Mouse (Mus musculus): Measurements from ENCODE around the gene Mrpl20.
A peak's percentile ranks its signal among the peaks of the same experiment; 100 is the strongest.

Mrpl20 gene

DNA sequence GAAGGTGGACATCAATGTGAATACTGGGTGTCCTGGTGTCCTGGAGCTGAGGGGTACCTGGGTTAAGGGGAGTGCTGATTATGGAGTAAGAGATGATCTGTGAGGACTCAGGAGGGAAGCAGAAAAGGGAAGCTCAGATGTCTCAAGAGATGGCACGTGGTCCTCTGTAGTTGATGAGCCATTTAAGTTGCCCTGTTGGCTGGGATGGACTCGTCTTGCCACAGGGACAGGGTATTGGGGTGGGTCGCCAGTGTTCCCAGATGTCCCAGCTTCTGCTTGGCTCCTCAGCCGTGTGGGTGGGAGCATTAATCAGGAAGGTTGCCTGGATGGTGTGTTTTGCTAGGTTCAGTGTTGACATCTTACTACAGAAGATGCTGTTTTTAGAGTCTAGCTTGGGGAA lies 30.6 kb downstream of the Mrpl20 start:
- DNase-seq, result no peak

DNA sequence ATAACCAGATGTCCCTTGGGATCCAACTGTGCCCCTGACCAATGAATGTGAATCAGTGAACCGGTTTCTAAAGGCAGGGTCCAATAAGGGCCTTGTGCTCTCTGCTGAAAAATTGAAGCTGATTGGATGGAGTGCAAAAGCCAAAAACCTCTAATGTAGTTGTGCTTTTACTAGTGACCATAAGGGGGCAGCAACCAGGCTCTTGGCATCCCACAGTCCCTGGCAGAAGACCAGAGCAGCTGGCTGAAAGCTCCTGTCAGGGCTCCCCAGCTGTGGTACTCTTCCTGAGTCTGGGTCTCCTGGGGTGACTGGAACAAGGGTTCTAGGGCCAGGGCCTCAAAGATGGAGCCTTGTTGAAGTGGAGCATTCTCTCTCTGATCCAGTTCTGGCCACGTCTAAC lies 31.2 kb downstream of the Mrpl20 start:
- no peak for DNase-seq

DNA sequence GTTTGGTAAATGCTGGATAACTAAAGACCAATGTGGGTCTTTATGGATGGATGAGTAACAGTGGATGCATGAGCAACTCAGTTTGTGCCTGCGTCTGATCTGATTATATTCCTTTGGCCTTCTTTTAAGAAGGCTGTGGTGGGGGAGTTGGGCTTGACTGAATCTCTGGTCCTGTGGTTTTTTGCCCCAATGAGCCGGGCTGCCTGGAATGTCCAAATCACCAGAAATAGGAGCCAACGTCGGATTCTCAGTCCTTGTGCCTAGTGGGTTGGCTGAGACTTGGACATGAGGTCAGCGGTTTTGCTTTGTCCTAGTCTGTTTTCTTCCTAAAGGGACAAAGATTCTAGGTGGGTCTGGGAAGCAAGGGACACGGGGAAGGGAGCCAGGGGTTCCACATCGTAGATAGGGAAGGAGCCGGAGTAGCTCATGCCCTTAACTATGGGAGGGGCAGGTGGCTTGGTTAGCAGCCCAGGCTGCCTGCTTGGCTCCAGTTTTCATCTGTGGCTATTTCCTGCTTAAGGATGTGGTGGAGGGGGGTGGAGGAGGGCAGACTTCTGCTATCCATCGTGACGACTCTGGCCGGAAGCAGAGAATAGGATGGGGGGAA lies 34.8 kb downstream of the Mrpl20 start:
- no peak for DNase-seq

DNA sequence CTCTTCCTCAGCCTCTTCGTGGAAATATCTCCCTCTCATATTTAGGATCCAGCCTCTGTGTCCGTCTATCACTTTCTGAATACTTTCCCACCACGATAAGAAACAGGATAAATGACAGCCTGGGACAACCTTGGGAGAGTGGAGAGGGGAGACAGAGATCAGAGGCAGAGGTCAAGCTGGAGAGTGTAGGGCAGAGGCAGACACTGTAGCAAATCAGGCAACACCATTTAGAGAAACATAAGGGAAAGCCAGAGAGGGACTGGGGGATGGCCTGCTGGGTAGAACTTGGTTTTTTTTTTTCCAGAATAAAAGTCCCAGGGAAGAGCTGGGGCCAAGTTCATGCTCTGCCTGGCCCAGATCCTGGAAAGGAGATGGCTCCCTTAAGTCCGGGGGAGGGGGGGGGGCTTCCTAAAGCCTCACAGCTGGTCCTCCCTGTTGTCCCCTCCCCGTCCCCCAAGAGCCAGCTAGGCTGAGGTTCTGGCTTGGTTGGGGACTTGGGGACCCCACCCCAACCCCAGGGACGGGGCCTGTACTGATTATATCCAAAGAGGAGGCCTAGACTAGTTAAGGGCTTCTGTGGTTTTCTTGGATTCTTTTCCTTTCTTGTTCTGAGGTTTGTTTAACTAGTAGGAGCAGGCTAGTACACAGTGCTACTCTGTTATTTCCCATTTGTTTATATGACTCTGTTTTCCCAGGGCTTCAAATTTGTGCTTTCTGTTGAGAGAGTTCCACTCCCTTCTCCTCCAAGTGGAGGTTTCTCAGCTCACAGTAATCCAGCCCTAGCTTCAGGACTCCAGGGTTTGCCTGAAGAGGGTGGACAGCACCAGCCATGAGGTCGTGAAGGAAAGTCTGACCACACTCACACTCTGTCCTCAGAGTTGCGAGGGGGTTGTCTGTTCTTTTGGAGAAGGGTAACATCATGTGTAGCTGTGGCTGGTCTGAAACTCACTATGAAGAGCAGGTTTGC lies 35.8 kb downstream of the Mrpl20 start:
- no peak for DNase-seq

DNA sequence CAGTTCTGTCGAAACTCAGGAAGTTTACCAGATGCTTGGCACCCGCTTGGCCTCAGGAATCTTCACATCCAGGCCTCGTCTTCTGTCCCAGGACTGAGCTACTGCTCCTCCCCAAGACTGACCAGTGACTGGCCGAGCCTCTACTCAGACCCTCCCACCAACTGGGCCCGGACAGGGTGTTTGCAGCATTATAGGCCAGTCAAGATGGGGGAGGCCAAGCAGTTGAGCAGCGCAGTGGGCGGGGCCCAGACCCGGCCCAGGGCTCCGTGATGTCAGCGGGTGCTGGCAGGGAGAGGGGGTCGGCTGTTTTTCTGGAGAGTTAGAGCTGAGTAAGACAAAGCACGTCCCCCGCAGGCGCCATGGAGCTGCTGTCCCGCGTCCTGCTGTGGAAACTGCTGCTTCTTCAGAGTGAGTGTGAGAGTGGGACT lies 36.8 kb downstream of the Mrpl20 start, which contains the start of gene Mxra8:
Gene Mxra8, plus strand, starts transcription at position 198 of the 428 bp plus-strand sequence.
- DNase-seq, result no peak

DNA sequence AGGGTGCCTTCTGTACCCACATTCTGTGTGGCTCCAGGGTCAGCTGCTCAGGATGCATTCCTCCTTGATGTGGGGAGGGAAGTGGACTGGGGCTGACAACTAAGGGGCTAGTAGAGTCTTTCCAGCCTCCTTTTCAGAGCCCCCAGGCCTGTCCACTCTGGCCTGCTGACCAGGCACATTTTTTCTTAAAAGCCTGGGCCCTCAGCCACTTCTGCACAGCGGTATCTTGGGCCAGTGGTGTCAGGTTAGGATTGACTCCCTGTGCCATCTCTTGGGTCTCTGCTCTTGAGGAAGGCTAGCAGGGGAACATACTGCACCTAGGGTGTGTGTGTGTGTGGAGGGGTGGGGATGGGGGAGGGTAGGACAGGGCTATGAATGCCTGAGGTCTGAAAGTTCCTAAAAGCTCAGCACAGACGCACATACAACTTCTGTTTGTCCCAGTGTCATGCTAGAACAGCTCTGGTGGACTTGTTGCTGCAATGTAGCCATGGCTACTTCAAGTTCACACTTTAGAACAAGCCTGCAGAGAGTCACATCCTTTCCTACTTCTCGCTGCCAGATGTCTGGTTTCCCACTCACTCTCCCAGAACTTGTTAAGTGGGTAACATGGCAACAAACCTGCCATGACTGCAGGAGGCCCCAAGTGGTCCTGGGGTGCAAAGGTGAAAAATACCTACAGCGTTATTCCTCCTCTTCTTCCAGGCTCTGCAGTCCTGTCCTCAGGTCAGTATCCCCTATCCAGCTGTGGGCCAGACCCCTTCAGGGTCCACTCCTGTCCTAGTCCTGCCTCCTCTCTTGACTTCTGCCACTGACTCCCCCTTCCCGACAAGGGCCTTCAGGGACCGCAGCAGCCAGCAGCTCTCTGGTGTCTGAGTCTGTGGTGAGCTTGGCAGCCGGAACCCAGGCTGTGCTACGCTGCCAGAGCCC lies 37.7 kb downstream of the Mrpl20 start:
- DNase-seq, result peak; percentile 5

DNA sequence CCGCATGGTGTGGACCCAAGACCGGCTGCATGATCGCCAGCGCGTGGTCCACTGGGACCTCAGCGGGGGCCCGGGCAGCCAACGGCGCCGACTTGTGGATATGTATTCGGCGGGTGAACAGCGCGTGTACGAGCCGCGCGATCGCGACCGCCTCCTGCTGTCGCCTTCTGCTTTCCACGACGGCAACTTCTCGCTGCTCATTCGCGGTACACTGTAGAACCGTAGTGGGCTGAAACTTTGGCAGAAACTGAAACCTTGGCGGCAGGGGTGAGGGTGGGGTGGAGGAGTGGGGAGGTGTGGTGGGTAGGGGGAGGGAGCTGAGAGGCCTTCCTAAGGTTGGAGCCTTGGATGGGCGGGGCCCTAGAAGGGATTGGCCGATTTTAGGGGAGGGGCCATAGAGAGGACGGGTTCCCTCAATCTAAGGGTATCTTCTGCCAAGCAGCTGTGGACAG lies 38.4 kb downstream of the Mrpl20 start:
- DNase-seq, result peak; percentile 34

DNA sequence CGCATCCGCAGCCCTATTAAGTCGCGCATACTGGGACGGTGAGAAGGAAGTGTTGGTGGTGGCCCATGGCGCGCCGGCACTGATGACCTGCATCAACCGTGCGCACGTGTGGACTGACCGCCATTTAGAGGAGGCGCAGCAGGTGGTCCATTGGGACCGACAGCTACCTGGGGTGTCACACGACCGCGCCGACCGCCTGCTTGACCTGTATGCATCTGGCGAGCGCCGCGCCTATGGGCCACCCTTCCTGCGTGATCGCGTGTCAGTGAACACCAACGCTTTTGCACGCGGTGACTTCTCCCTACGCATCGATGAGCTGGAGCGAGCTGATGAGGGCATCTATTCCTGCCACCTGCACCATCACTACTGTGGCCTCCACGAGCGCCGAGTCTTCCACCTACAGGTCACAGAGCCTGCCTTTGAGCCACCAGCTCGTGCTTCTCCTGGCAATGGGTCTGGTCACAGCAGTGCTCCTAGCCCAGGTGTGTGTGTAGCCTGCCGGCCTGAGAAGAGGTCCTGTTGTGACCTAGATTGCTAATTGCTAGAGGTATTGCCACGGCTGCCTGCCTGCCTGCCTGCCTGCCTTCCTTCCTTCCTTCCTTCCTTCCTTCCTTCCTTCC lies 39.1 kb downstream of the Mrpl20 start:
- peak; percentile 46 for DNase-seq

DNA sequence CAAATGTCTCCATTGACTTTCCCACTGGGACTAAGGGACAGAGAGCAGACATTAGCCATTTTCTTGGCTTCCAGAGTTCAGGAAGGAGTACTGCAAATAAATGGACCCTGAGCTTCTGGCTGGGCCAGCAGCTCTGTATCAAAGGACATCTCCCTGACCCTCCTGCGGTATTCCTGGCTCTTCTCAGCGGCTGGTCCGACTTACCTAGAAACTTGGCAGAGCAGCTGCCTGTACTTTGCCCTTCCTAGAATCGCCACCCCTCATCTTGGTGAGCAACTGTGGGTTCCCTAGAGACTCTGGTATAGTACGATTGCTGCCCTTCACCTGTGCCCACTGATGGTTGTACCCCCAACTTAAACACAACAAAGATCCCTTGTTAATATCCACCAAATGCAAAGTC lies 40.6 kb downstream of the Mrpl20 start:
- no peak for DNase-seq

DNA sequence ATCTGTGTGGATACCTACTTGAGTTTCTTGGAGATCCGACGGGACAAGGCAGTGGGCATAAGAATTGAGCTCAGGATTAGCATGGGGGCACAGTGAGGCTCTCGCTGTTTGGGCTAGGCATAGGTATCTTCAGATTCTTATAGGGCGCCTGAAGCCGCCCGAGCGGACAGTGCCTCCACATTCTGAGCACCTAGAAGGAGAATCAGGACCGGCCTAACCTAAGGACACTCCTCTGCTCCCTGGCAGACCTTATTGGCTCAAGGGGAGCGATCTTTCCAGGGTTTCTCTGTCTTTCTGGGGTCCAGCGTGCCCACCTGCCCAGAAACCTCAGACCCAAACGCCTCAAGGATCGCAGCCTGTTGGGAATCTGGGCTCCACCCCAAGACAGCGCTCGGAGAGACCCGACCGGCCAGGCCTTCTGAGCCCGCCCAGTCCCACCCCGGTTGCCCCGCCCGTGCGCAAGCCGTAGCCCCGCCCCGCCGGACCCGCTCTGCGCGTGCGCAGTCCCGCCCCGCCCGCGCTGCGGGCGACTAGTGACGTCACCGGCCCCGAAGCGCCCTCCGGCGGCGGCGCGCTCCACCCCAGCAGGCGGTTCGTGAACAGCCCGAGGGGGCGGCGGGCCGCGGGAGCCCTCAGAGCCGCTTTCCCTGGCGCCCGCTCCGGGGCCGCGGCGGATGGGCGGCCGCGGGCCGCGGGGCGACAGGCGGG lies 44.3 kb downstream of the Mrpl20 start, which contains the start of gene Dvl1:
Gene Dvl1, plus strand, starts transcription at position 532 of the 708 bp plus-strand sequence.
- DNase-seq, result peak; percentile 93

DNA sequence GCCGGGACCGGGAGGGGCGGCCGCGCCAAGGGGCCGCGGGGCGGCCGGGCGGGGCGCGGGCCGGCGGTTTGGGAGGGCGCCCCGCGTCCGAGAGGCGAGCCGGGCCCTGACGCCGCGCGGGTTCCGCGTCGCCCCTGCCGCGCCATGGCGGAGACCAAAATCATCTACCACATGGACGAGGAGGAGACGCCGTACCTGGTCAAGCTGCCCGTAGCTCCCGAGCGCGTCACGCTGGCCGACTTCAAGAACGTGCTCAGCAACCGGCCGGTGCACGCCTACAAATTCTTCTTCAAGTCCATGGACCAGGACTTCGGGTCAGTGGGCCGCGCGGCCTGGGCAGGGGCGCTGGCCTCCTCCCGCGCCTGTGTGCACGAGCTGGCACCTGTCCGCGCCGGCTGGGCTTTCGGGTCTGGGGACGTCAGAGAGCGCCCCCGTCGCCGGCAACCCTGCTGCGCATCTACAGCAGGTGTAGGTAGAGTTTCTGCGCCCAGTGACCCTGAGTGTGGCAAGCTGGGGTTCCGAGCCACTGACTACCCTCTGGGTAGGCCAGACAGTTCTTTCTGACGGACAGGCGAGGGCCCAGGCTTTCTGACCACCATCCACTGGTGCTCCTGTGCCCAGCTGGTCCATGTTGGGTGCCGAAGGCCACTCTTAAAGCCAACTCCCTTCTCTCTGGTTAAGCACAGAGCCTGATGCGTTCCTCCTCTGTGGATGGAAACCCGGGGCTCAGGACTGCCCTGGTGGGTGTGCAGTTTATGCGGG lies 45.1 kb downstream of the Mrpl20 start:
- no peak for DNase-seq

DNA sequence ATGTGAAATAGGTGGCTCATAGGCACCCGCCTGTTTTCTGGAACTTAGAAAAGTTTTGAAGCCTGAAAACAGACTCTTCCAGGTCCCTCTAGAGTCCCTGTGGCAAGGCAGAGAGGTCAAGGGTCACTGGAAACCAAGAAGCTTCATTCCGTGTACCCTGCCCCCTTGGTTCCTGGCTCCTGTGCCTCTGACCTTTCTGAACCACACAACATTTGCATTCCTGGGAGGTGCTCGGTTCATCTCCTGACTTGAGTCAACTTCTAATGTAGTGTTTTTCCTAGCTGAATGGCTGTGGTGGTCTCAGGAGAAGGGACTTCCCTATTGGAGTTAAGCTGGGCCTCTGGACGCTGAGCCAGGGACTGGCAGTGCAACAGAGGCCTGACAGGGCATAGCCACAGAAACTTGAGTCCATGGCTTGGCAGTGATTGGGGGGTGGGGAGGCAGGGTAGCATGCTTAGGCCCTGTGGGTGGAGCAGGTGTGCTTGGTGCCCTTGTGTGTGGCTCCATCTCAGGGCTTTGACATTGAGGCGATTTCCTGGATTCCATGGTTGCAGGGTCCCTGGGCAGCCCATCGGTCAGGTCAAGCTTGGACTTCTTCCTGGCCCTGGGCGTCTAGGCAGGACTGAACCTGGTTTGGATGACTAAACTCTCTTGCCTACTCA lies 45.9 kb downstream of the Mrpl20 start:
- no peak for DNase-seq

DNA sequence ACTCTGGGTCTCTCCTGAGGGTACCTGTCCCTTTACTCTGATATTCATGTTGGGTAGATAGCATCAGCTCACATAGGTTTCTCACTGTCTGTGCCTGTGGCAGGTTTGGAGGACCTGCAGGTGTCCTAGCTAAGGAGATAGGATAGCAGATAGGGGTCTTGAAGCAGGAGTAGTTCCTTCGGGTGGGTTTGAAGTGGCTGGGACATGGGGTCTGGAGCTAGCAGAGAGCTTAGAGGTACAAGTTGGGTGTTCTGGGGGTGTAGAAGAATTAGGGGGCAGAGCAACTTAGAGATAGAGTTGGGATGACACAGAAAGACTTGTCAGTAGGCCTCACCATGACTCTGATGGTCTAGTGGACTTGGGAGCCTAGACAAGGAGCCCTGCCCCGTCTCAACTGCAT lies 46.7 kb downstream of the Mrpl20 start:
- no peak for DNase-seq

DNA sequence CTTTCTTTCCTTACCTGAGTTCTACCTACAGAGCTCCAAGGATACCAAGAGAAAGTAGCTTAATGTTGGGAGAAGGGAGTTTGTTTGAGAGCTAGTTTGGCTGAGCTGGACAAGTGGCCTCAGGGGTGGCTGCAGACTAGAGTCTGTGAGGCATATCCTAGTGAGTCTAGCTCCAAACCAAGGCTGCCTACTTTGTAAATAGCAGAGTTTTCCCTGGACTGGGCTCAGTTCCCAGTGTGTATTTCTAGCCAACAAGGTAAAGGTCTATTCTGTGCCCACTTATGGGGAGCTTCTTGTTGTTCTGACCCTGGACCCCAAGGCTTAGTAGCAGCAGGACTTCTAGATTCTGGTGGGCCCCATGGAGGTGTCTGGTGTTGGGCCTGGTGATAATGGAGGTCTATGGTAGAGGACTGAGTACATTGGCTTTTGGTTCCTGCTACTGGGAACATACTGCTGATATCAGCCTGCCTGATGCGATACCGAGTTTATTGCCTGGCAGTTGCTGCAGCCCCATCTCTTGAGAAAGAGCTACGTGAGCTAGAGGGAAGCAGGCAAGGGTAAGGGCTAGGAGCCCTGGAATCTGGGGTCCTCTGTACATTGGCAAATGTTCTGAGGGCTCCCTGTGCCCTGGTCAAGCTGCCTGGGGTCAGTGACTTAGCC lies 47.2 kb downstream of the Mrpl20 start:
- DNase-seq, result no peak

DNA sequence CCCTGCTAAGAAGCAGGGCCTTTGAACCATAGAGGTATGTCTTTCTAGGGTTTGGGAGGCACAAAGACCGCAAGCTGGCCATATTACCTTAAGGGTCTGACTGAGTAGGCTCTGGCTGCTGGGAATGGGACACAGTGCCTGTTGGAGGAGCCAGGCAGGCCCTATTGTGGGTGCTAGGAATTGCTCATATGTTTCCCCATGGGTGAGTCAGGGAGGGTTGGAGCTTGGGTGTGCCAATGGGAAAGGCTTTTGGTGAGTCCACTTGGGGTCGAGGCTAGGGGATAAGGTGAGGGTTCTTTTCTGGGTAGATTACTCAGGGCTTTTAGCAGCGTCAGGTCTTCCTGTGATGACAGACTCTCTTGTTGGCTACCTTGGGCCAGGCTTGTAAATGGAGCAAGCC lies 48.7 kb downstream of the Mrpl20 start:
- DNase-seq, result no peak

DNA sequence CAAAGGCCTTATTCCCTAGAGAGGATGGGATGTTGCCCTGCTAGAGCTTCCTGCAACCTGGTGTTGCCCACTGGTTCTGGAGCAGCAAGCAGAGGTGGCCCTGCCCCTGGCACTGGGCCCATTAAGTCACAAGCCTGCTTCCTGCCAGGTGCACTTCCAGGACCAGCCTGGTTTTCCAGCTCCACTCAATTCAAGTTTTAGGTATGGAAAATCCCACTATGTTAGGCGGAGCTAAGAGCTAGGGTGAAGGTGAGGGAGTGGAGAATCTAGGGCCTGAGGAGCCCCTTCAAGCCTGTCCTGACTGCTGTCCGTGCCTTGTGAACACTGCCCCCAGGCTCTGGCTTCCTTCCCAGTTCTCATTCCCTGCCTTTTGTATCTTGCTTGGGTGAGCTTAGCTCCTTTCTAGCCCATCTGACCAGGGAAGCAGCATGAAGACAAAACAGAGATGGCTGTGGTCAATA lies 49.3 kb downstream of the Mrpl20 start:
- peak; percentile 53 for DNase-seq

DNA sequence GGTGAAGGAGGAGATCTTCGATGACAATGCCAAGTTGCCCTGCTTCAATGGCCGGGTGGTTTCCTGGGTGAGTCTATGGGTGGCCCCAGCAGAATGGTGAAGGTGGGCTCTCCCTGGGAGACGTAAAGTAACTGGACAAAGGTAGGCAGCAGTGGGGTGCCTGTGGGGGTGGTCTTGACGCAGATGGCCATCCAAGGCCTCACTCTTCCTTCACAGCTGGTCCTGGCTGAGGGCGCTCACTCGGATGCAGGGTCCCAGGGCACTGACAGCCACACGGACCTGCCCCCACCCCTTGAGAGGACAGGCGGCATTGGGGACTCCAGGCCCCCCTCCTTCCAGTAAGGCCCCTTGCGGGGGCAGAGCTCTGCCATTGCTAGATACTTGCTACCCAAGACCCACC lies 50.7 kb downstream of the Mrpl20 start:
- no peak for DNase-seq

DNA sequence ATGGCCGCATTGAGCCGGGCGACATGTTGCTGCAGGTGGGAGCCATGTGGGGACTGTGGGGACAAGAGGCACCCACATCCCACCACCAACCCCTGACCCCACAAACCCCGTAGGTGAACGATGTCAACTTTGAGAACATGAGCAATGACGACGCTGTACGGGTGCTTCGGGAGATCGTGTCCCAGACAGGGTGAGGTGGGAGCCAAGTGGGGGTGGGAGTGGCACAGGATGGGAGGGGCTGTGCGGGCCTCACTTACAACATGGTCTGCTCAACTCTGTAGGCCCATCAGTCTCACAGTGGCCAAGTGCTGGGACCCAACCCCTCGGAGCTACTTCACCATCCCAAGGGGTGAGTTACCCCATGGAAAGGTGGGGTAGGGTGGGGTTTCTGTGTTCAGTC lies 52.3 kb downstream of the Mrpl20 start:
- no peak for DNase-seq

DNA sequence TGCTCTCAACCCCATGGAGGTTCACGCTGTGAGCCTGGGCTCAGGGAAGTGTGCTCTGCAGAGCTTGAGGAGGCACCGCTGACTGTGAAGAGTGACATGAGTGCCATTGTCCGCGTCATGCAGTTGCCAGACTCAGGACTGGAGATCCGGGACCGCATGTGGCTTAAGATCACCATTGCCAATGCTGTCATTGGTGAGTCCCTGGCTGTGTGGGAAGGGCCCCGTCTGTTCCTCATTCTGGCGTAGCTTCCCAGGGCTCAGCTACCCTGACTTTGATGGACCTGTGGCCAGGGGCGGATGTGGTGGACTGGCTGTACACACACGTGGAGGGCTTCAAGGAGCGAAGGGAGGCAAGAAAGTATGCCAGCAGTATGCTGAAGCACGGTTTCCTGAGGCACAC lies 53.4 kb downstream of the Mrpl20 start:
- DNase-seq, result no peak

DNA sequence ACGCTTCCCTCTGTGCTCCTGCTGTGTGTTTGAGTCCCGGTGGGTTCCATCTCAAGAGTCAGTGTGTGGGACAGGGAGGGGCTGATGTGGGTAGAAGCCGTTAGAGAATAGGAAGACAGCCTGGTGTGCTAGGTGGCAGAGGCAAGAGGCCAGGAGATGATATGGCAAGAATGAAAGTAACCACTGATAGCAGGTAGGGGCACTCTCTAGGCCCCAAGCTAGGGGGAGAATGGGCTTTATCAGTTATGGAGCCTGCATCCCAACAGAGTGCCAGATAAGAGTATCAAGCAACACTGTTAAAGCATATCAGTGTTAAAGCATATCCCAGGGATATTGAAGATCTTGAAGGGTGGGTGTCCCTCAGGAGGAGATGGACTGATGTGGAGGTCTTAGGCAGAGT lies 54.2 kb downstream of the Mrpl20 start:
- DNase-seq, result no peak
